Mouse (Mus musculus): Measurements from ENCODE around the gene Hamp. TPM values are rescaled to one million over a fixed set of nuclear protein-coding genes. Genes with fewer than 3 reads are reported as not detected.

Gene Hamp
- not detected for total RNA-seq (2021)
- long read RNA-seq, experiment 1 = 0 reads
- long read RNA-seq, experiment 2 = 0 reads

DNA sequence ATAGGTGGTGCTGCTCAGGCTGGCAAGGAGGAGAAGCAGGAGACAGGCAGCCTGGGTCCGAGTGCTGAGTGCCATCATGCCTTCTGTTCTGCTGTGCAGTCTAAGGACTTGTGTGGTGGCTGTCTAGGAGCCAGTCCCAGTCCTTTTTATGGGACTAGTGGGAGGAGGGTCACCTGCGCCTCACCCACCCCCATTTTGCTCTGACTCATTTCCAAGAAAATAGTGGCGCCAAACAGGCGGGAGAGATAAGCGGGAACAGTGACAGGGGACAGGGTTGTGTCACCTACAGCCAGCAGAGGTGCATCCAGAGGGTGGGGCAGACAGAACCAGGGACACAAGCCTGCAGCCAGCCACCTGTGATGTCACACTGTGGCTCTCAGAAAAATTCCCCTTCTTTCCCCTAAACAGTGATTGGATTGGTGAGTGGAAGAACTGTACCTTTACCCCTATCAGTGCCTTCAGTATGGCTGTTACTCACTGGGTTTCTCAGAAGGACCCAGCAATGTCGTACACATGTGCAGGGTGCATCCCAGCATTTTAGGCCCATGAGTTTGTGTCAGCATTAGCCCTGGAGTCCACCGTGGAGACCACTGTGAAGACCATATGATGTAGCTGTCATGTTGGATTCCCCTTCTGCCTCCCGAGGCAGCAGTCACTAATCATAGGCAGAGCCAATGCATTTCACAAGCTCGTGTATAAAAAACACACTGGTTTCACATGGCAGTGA lies at the start of gene Hamp:
TSS of gene Hamp (minus strand) at position 124 of the 727 bp plus-strand sequence.
- DNase-seq = no peak
- intact Hi-C loops (cut with DNase I; ENCODE audit: low total_unique reads) = no loop called here

DNA sequence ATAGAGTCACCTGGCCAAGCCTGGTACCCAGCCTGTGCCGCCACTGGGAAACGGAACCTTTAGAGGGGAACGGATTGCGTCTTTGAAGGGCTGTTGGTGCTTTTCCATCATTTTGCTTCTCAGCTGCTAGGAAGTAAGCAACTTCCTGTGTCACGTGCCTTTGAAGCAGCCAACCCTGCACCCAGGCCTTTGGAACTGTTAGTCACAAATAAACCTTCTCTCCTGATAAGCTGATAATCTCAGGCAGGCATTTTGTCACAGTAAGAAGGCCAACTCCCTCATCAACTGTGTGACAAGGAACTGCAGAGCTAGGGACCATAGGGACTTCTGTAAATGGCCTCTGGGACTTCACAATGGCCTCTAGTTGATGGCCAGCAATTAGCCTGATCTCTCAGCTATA lies 48.3 kb upstream of the Hamp start:
- intact Hi-C loops (cut with DNase I; ENCODE audit: low total_unique reads) = no loop called here
- DNase-seq = no peak

DNA sequence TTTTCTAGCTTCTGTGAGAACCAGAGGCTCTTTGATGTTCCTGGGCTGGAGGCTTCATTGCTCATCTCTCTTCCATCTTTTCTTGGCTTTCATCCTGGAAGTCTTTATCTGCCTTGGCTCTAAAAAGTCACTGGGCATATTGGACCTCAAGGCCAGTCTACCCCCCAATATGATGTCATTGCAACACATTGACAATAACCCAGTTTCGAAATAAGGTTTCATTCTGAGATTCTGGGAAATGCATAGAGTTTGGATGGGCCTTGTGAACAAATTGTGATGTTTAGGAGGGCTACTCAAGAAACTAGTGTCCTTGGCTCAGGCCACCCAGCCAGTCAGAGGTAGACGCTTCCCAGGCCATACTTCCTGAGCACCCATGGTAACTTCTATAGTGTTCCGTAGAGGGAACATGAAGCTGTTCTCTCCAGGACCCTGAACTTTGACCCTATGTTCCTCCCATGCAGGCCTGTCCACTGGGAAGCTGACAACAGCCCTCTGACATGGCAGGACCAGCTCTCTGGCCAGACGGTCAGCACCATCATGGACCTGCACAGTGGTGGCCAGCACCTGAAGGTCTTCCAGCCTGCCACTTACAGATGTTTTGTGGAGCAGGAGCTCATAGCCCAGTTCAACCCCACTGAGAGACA lies 44.8 kb upstream of the Hamp start:
- DNase-seq = no peak
- intact Hi-C loops (cut with DNase I; ENCODE audit: low total_unique reads) = no loop called here

DNA sequence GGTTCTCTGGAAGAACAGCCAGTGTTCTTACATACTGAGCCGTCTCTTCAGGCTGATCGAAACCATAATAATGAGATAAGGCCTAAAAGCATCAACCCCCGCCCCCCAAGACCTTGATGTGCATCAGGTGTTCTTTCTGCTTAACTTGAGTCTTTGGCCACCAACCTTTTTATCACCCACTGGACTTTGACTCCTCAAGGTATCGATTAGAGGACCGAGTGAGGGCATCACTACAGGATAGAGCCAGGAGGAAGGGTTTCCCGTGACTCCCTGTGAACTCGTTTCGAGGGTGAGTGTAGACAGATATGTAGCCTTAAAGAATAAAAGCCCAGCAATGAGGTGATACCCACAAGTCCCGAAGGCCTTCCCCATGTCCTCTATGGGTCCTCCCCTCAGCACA lies 41.5 kb upstream of the Hamp start:
- intact Hi-C loops (cut with DNase I; ENCODE audit: low total_unique reads) = no loop called here
- DNase-seq = no peak

DNA sequence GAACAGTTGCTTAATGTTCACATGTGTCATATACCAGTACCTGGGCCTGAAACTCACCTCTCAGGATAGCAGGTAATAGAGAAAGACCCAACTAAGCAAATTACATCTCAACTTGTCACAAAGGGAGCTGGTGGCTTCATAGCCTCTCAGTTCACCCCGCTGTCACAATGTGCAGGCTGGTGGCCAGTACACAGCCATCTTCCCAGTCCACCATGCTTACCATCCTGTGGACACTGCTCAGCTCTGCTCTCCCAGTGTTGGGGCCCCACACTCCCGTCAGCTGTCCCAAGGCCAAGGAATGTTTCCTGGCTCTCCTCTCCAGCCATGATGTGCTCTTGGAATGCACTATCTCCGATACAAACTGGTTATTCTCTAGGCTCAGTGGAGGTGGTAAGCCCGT lies 37.9 kb upstream of the Hamp start:
- intact Hi-C loops (cut with DNase I; ENCODE audit: low total_unique reads) = no loop called here
- DNase-seq = no peak

DNA sequence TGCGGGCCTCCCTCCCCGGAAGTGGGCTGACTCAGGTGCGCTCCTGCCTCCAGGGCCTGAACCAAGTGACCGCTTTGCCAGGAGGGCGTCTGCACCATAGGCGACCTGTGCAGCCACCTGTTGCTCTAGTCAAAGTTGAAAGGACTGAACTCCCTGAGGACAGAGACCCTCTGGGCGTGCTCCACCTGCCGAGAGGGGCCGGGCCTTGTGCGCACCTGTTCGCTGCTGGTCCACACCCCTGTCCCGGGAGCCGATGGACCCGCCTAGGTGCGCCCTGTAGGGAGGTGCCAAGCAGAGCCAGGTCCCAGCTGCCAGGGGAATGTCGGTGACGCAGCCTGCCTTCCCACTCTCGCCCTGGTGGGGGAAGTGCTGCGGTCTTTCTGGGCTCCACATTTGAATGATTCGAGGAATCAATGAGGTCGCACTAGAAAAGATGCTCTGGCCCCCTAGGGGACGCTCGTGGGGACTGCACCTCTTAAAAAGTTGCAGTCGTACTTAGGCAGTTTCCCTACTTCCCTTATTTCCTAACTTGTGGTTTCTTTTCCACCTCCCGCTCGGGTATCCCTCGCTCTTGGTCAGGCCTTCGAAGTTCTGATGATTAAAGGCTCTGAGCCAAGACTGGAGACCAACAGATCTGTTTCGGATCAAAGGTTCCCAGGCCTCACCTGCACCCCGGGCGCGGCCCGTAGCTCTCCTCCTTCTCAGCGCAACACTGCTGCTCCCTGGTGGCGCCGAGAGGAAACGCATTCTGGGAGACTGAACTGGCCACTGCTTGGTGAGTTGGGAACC lies 29.9 kb upstream of the Hamp start, which contains the start of gene Fam187b:
TSS of gene Fam187b (plus strand) at position 290 of the 789 bp plus-strand sequence.
- intact Hi-C loops (cut with DNase I; ENCODE audit: low total_unique reads) = loop anchor here (10.0 kb wide), 1 partner anchor 99 kb away; no protein-coding TSS in a partner anchor
- DNase-seq = peak; percentile 87

DNA sequence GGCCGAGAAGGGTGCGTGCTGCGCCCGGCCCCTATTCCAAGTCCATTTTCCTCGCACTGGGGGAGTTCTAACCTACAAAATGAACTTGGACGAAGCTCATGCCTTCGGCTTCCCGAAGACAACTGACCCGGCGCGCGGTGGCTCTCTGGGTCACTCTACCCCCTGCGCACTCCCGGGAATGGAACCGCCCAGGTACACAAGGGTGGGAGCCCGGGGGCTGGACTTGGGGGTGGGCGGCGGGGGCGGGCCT lies 29.3 kb upstream of the Hamp start, which contains the start of gene Lsr:
TSS of gene Lsr (minus strand) at position 214 of the 250 bp plus-strand sequence.
- DNase-seq = no peak
- intact Hi-C loops (cut with DNase I; ENCODE audit: low total_unique reads) = loop anchor here (10.0 kb wide), 1 partner anchor 98 kb away; no protein-coding TSS in a partner anchor

DNA sequence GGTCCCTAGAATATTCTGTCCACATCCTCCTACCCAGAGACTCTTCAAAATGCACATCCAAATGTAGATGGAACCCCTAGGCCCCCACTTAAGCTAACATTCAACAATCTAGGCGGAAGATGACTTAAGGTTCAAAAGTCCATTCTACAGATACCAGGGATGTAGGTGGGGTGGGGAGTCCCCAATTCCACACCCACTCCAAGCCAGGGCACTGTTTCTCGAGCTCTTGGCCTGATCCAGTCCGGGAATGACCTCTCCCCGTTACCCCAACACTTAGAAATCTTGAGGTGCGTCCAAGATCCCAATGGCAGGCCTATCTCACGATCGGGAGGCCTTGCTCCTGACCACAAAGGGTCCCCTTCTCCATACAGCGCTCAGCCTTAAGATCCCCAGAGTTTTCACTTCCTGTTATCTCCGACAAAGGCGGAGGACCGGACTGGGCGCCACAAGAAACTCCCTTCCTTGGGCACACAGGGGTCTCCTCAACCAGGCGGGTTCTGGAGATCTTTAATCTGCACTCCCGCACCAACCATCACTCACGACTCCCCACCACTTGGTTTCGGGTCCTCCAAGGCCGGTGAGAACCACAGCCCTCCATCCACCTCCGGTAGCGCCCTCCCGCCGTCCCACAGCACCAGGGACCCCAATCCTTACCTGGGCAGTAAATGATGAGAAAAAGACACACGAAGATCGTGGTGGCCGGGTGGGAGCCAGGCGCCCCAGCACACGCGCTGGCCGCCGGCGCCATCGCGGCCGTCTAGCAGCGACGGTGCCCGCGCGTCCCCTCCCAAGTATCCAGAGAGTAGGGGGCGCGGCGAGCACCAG lies 28.8 kb upstream of the Hamp start:
- intact Hi-C loops (cut with DNase I; ENCODE audit: low total_unique reads) = loop anchor here (10.0 kb wide), 1 partner anchor 98 kb away; no protein-coding TSS in a partner anchor
- DNase-seq = no peak

DNA sequence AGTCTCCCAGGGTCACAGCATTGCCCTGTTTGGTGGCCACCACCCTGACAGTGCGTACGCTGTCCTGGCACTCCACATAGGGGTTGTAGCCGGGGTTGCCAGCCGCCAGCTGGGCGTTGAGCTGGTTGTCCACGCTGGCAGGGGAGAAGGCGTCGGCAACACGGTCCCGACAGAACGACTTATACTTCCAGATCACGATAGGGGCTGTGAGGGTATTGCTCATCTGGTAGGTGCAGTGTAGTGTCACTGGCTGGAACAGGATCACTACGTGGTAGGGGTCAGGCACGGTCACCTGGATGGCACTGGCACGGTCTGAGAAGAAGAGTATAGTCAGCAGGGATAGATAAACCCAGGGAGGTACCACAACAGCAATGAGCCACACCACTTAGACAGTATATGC lies 28.1 kb upstream of the Hamp start:
- intact Hi-C loops (cut with DNase I; ENCODE audit: low total_unique reads) = loop anchor here (10.0 kb wide), 1 partner anchor 97 kb away; no protein-coding TSS in a partner anchor
- no peak for DNase-seq

DNA sequence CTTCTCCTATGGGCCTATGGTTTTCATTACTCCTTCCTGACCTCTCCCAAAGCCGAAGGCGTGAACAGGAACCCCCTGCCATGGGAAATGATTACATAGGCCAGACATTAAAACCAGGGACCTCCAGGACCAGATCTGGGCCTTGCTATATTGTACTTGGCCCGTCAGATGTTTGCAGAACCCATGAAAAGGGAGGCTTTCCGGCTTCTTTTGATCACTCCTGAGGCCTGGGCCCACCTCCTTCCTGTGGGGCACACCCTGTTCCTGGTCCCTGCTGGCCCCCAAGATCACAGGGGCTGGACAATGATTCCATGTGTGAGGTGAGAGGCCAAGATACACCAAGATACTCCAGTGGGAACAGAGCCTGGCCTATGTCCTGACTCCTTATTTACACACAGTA lies 25.3 kb upstream of the Hamp start:
- intact Hi-C loops (cut with DNase I; ENCODE audit: low total_unique reads) = no loop called here
- no peak for DNase-seq

DNA sequence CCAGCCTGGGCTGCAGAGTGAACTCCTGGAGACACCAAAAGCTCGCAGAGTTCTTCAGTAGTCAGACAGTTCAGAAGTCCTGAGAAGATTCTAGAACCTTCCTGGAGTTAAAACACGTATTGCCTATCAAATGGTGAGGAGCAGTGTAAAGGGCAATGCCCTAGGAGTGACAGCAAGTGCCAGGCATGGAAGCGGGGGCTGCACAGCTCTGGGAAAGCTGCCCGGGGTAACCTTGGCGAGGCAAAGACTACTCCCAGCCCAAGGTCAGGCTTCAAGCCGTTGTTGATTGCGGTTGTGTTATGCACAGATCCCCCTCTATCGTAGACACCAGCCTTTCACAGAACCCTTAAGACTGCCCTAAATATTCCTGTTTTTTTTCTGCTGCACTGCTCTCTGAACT lies 24.8 kb upstream of the Hamp start:
- intact Hi-C loops (cut with DNase I; ENCODE audit: low total_unique reads) = no loop called here
- no peak for DNase-seq

DNA sequence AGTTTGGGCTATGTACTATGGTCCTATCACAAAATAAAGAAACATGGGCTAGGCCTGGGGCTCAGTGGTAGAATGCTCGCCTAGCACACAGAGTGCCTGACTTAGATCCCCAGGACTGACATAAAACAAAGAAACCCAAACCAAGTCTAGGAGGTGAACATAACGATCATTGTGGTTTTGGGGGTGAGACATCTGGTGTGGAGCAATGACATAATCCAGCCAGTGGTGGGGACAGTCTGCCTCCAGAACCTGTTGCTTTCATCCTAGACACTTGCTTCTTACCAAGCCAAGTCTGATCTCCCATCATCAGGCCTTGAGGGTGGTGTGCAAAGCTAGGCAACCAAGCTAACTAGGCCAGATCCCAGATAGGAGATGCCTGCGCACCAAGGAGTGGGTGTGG lies 22.8 kb upstream of the Hamp start:
- intact Hi-C loops (cut with DNase I; ENCODE audit: low total_unique reads) = no loop called here
- no peak for DNase-seq

DNA sequence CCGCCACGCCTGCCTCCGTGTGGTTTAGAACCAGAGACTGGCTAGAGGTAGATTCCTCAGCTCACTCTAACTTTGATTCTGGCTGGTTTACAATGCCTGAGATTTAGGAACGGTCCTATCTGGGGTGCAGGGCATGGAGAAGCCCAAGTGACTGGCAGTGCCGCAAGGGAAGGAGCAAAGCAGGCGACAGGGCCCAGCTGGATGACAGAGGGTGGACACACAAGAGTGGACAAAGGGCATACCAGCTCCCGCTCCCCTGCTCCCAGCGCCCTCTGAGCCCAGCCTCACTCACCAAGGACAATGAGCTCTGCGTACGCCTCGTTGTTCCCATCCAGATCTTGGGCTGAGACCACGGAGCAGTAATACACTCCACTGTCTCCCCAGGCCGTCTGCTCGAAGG lies 21.8 kb upstream of the Hamp start:
- DNase-seq = no peak
- intact Hi-C loops (cut with DNase I; ENCODE audit: low total_unique reads) = no loop called here

DNA sequence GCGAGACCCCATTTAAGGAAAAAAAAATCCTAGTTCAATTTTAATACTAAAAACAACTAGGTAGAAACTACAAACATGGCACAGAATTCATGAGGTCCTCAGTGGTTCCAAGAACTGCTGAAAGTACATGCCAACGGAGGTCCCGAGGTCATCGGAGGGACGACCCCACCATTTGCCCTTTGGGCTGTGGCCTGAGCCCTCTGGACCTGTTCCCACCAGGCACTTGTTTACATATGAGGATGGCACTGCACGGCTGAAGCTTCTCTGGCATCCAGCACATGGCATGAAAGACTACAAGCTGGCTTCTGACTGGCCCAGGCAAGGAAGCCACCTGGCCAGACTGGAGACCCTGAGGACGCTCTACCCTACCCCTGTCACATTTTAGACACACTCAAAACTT lies 20.5 kb upstream of the Hamp start:
- intact Hi-C loops (cut with DNase I; ENCODE audit: low total_unique reads) = no loop called here
- no peak for DNase-seq

DNA sequence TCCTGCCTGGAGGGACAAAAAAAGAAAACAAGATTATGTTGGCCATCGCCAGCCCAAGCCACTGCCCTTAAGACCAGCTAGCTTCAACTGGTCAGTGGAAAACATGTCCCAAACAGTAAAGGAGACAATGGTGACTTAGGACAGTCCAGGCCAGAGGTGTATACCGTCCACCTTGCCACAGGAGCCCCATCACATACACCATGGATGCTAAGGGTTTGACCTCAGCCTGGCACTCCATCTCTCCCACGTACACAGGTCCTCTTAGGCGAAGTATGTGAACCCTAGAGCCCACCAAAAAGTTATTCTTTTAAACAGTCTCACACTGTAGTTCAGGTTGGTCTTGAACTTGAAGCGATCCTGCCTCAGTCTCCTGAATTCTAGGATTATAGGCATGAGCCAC lies 19.0 kb upstream of the Hamp start:
- DNase-seq = no peak
- intact Hi-C loops (cut with DNase I; ENCODE audit: low total_unique reads) = no loop called here

DNA sequence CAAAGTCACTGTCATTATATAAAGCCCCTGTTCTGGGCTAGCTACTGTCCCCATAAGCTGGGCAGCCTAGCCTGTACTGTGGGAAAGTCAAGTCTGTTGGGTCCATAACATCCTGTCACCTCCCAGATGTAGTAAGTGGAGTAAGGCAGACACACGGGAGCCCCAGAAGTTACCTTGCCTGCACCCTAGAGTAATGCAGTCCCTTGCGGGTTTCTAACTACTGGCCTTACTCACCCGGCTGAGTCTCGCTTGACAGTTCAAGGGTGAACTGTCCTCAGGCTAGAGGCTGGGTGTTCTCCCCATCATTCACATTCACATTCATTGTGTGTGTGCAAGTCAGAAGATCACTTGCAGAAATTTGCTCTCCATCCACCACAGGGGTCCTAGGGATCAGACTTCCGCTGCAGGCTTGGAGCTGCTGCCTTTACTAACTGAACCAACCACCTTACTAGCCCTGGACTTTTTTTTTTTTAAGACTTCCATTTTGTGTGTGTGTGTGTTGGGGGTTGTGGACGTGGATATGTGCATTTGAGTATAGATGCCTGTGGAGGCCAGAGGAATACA lies 16.0 kb upstream of the Hamp start:
- intact Hi-C loops (cut with DNase I; ENCODE audit: low total_unique reads) = no loop called here

DNA sequence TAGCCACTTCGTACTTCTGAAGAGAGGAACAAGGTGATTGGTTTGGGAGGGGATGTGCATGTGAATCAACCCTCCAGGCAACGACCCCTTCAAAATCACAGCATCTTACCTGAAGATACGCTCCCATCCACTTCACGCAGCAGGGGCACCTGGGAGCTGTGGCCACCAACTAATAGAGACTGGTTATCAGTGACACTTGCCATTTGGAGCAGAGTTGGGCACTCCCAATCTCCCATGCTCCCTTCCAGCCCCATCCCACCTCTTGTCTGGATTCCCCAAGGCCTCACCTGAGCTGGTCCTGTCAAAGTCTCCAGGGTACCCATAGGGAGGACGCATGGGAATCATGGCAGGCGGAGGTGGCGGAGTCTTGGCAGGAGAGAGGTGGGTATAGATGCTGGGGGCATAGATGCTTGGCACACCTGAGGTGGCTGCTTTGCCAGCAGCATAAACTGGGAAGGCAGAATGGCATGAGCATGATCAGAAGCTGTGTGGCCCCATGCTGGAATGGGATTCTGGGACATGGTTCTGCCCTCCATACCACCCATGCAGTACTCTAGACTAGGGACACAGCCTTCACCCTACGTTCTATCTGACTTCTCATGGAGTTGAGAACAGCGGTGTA lies 15.1 kb upstream of the Hamp start:
- intact Hi-C loops (cut with DNase I; ENCODE audit: low total_unique reads) = no loop called here
- no peak for DNase-seq

More for the DNA sequence above, 16.0 kb upstream of the Hamp start:
- DNase-seq = no peak

DNA sequence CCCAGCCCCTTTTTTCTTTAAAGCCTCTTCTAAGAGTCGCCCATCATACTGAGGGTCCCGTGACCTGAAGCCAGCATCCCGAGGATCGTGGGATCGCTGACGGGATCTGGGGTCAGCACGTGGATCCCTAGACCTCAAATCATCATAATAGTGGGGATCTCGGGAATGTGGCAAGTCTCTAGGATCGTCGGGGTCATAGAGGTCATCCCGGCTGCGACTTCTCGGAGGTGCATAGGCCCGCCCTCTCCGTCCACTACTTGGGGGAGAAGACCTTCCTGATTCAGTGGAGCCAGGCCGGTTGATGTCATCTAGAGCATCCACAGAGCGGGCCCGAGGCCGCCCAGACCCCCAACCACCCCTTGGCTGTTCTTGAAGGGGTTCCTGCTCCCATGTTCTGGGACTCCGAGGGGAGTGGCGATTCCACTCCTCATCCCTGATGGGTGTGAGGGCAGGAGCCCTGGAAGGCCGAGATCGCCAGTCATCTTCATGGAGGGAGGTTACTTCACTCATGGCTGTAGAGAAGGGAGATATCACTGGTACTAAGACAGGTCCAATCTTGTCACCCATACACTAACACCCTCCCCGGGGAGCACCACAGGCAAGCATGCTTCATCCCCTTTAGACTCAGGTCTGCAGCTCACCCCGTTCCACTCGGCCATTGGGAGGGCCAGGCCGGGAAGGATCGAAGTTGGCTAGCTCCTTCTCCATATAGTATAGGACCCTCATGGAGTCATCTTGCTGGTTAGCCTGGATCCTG lies 14.5 kb upstream of the Hamp start:
- DNase-seq = no peak
- intact Hi-C loops (cut with DNase I; ENCODE audit: low total_unique reads) = no loop called here

Data from gastrocnemius, postnatal 14 days (tissue).